Mouse (Mus musculus) hematopoietic multipotent progenitor cell, adult 10-12 weeks (in vitro differentiated cells): ENCODE results near the gene Elmsan1. TPM values are rescaled to one million over a fixed set of nuclear protein-coding genes. Genes with fewer than 3 reads are reported as not detected.

Experiments
- polyA plus RNA-seq: library from polyadenylated mRNA; stranded (reverse); fragments of >175 nt; gene quantifications from 2 replicates; pipeline ENCODE4 v1.2.3, GENCODE M21; 2012; ENCODE audit warnings: low replicate concordance

Gene Elmsan1
- 141 and 153 TPM in 2 replicates for polyA plus RNA-seq

DNA sequence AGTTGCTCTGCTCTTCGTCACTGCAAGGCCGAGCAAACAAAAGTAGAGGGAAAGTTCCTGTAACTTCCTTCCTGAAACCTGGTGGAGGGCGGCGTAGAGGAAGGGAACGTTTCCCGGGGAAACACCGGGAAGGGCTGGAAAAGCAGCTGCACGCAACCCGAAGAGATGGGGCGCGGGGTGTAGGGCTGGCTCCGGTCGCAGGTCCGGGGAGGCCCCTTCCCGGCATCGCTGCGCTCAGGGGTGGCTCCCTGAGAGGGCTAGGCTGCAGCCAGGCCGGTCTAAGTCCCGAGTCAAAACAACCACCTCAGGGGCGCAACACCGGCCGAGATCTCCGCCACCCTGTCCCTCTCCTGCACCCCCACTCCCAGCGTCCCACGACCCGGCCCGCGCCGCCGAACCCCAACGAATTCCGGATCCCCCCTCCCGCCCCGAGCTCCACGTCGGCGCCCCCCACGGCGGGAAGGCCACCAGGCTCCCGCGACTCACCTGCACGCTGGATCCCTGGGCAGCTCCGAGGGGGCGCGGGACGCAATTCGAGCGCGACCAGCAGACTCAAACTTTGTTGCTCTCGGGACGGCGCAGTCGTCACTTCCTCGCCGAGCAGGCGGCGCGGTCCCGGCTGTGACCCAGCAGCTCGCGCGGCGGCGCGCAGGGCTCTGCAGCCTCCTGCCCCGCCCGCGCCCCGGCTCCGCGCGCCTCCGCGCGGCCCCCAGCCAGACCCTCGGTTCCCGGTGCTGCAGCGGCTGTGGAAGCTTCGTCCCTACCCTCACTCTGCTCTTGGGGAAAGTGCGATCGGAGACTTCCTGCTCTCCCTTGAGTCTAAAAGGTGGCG, at the start of gene Elmsan1:
Gene Elmsan1 (minus strand): TSS at position 593 of the 832 bp plus-strand sequence.

DNA sequence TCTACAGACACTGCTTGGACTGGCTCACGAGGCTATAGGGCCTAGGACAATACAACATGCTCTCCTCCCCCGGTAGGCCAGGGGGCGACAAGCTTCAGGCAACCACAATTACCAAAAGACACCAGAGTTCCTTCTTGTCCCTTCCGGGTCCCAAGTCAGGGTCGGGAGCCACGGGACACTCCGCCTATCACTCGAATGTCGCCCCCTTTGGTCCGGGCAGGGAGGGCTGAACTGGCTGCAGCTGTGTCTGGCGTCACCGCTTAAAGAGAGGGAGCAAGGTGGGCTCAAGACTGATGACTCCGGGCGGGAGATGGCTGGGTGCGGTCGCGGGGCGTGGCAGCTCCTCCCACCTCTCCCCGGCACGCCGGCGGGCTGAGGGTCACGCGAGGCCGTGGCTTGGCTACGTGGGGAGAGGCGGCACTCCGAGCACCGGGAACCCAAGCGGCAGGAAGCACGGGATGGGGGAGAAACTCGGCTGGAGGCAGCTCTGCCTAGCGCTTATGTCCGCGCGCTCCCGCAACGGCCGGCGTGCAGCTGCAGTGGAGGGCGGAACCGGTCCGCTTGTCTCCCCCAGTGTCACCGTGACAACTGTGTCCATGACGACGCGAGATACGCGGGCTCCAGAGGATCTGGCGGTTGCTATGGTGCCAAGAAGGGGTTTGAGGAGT, 70.6 kb downstream of the Elmsan1 start, which contains the start of gene Pnma1:
Gene Pnma1 (minus strand): TSS at position 536 of the 668 bp plus-strand sequence.

DNA sequence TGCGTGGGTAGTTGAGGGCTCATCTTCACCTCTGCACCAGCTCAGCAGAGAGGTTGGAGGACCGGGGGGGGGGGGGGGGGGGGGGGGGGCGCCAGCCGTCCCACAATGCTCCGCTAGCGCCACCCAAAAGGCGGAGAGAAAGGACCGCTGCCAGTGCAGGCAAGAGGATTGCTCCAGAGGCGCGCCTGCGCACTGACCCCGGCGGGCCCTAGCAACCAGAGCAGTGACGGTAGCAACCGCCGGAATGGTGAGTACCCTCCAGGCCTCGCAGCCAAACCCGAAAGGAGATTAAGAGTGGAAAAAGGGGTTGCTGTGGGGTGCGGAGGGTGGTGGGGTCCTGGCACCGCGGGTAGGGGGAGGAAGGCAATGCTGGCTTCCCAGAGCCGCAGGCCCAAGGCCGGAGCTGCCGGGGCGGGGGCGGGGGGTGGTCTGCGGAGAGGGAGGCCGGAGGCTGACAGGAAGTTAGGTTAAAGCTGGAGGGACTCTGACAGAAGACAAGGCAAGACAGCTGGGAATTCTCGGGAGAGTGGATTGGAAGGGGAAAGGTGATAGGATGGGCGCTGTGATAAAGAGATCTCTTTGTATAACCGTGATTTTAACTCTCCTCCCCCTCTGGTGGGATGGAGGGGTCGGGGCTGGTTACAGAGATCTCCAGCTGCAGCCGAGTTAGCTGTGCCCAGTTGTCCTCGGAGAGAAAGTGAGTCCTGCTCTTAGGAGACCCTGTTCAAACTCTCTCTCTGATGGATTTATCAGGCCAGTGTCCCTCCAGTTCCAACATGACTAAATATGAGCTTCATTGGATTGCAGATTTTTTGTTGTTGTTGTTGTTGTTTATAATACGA, 104.3 kb downstream of the Elmsan1 start, which contains the start of gene Dnal1:
Gene Dnal1 (plus strand): TSS at position 214 of the 842 bp plus-strand sequence.

DNA sequence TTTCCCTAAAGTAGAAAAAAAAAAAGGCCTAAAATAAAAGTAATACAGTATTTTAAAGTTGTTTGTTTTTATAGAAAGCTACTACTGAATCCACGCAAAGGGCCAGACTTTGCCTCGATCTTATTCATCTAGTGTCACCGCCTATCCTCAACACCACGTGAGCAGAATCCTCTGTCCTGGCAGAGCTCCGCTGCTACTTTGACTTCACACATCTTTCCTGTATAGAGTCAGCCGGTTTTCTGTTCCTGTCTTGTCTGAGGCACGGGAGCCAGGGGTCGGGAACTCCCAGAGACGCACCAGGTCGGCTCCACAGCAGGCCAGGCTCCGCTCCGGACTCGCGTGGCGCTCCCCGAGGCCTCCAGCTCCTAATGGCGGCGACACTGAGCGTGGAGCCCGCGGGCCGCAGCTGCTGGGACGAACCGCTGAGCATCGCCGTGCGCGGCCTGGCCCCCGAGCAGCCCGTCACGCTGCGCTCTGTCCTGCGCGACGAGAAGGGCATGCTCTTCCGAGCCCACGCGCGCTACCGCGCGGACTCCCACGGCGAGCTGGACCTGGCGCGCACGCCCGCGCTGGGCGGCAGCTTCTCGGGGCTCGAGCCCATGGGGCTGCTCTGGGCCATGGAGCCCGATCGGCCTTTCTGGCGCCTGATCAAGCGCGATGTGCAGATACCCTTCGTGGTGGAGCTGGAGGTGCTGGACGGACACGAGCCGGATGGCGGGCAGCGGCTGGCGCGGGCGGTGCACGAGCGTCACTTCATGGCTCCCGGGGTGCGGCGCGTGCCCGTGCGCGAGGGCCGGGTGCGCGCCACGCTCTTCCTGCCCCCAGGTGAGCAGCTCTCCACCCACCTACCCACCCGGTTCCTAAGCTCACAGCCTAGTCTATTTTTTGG, 117.8 kb downstream of the Elmsan1 start, which contains the start of gene Acot6:
Gene Acot6 (plus strand): TSS at position 51 of the 889 bp plus-strand sequence.

Other genes starting within 250 kb of the Elmsan1 start
- gene Heatr4, start 234.0 kb downstream of the Elmsan1 start, polyA plus RNA-seq, result not detected in 2 replicates
- gene Acot2, start 231.0 kb downstream of the Elmsan1 start, polyA plus RNA-seq, result 12.4 and 22.3 TPM in 2 replicates
- 2.6 and 4.2 TPM in 2 replicates for gene Acot1, start 209.4 kb downstream of the Elmsan1 start, polyA plus RNA-seq
- gene Acot4, start 180.5 kb downstream of the Elmsan1 start, polyA plus RNA-seq, result 0.21 and 0.93 TPM in 2 replicates
- gene Gm49366, start 179.9 kb downstream of the Elmsan1 start, polyA plus RNA-seq, result not detected in 2 replicates
- gene Acot3, start 166.7 kb downstream of the Elmsan1 start, polyA plus RNA-seq, result not detected in 2 replicates
- not detected in 2 replicates for gene Acot5, start 149.6 kb downstream of the Elmsan1 start, polyA plus RNA-seq
- 0.51 and 1.0 TPM in 2 replicates for gene Acot6, start 118.2 kb downstream of the Elmsan1 start, polyA plus RNA-seq
- 0.16 and 0.21 TPM in 2 replicates for gene Dnal1, start 104.5 kb downstream of the Elmsan1 start, polyA plus RNA-seq
- gene Pnma1, start 70.4 kb downstream of the Elmsan1 start, polyA plus RNA-seq, result 0.27 and 0.65 TPM in 2 replicates
- 1.1 and 2.6 TPM in 2 replicates for gene Ptgr2, start 66.4 kb upstream of the Elmsan1 start, polyA plus RNA-seq
- gene Zfp410, start 98.0 kb upstream of the Elmsan1 start, polyA plus RNA-seq, result 2.6 and 2.8 TPM in 2 replicates
- 5.9 and 8.2 TPM in 2 replicates for gene Coq6, start 142.8 kb upstream of the Elmsan1 start, polyA plus RNA-seq
- gene Fam161b, start 143.0 kb upstream of the Elmsan1 start, polyA plus RNA-seq, result 0.23 and 0.38 TPM in 2 replicates
- gene Entpd5, start 190.1 kb upstream of the Elmsan1 start, polyA plus RNA-seq, result 2.0 and 8.9 TPM in 2 replicates
- gene Bbof1, start 190.2 kb upstream of the Elmsan1 start, polyA plus RNA-seq, result 0.14 and 0.25 TPM in 2 replicates
- gene Rnf113a2, start 198.3 kb upstream of the Elmsan1 start, polyA plus RNA-seq, result 18.0 and 29.7 TPM in 2 replicates
- 2.4 and 4.5 TPM in 2 replicates for gene Aldh6a1, start 232.1 kb upstream of the Elmsan1 start, polyA plus RNA-seq
- gene Lin52, start 232.5 kb upstream of the Elmsan1 start, polyA plus RNA-seq, result 0.71 and 1.4 TPM in 2 replicates